Mouse (Mus musculus) MEL (cell line): Measurements from ENCODE around the gene Dnajb5.

Source experiments
- HCFC1 ChIP-seq: IDR thresholded peaks from 2 replicates; pipeline ENCODE4 v1.6.1; 2012; ENCODE audit warnings: low read depth, mild to moderate bottlenecking, inconsistent platforms, low read length, improper control_type of control experiment, moderate library complexity
- NRF1 ChIP-seq: IDR thresholded peaks from 2 replicates; pipeline ENCODE4 v1.6.1; 2014; ENCODE audit warnings: low read depth, mild to moderate bottlenecking, inconsistent platforms, low read length, improper control_type of control experiment, moderate library complexity; ENCODE audit not compliant: poor library complexity, insufficient read depth, severe bottlenecking
- POLR2A ChIP-seq, 2 experiments: IDR thresholded peaks; 2 replicates each; pipeline ENCODE4 v1.6.1; 2011 to 2012; ENCODE audit warnings: low read length in 2 of 2, mild to moderate bottlenecking in 2 of 2, control low read depth in 1 of 2, improper control_type of control experiment in 1 of 2, low read depth in 1 of 2, moderate library complexity in 1 of 2; ENCODE audit not compliant: control insufficient read depth in 1 of 2, insufficient read depth in 1 of 2, poor library complexity in 1 of 2
- POLR2AphosphoS5 ChIP-seq: IDR thresholded peaks from 2 replicates; pipeline ENCODE4 v1.6.1; 2012; ENCODE audit warnings: low read depth, borderline replicate concordance, mild to moderate bottlenecking, inconsistent platforms, low read length, moderate library complexity, mixed read lengths

- TF ChIP-seq HCFC1 (no peak), NRF1 (no peak), POLR2A (IDR thresholded peaks at IDR 0.05; ENCODE audit: control insufficient read depth in 1 of 2, insufficient read depth in 1 of 2, low read depth in 1 of 2, low read length in 2 of 2, poor library complexity in 1 of 2) (no peak), POLR2AphosphoS5 (no peak)
These were observed 1.9 kb downstream of the Dnajb5 start for GRCm38 (mm10) chr4:42951206-42952195.
